Mouse (Mus musculus) forebrain, embryonic 14.5 days (tissue): ENCODE data around the gene Gskip. TPM values are rescaled to one million over a fixed set of nuclear protein-coding genes. Genes with fewer than 3 reads are reported as not detected.

ENCODE experiments used
- polyA plus RNA-seq: library from polyadenylated mRNA; unstranded; fragments of >200 nt; fragmentation: Nextera tagmentation; extraction: Ambion mirVana; gene quantifications from 2 replicates; pipeline ENCODE4 v1.2.1, GENCODE M21; 2014

Gene Gskip
- polyA plus RNA-seq, 1 experiment from 2014 or later: 33.5 TPM

Other genes with a start within 250 kb of the Gskip start
- 19.4 and 21.7 TPM in 2 replicates for gene D430019H16Rik, start 231.0 kb upstream of the Gskip start, polyA plus RNA-seq
- 0.23 TPM in 2 replicates for gene Bdkrb2, start 121.6 kb upstream of the Gskip start, polyA plus RNA-seq
- gene Bdkrb1, start 81.7 kb upstream of the Gskip start, polyA plus RNA-seq: not detected in 2 replicates
- gene Atg2b, start 382 bp downstream of the Gskip start, polyA plus RNA-seq: 13.8 and 14.6 TPM in 2 replicates
- 0.41 and 0.73 TPM in 2 replicates for gene Ak7, start 21.1 kb downstream of the Gskip start, polyA plus RNA-seq
- gene Papola, start 99.9 kb downstream of the Gskip start, polyA plus RNA-seq: 164 and 176 TPM in 2 replicates